31 mouse cellular contexts compared by ENCODE assay signal in genomic region chr14:101222319-101222718, GRCm38 (mm10). TPM values are rescaled to one million over a fixed set of nuclear protein-coding genes. Genes with fewer than 3 reads are reported as not detected.
DNase-seq lines count a peak whose midpoint lies in the region; ATAC-seq and TF ChIP-seq lines count a peak whose summit lies in the region.
"Had no signal": no experiment of that assay in that cellular context is flagged by ENCODE, and none has a peak within 500 bp of the region (broad histone marks: within the 10 kb centered on the region; RNA-seq: fewer than 3 reads in every experiment).

No protein-coding gene starts in this region.

- intact Hi-C loops in left cerebral cortex, adult 2 months (cut with DNase I) = no loop called here

- H3K9ac ChIP-seq in embryonic facial prominence, embryonic 12.5 days = no peak overlapping the region
- no peak overlapping the region for H3K9ac ChIP-seq in lung, embryonic 14.5 days
- H3K9ac ChIP-seq in limb, embryonic 14.5 days (ENCODE audit: low read depth, low read length, severe bottlenecking) = no peak overlapping the region
- H3K9ac ChIP-seq: embryonic facial prominence, embryonic 13.5 days; forebrain, embryonic 13.5 days; forebrain, embryonic 15.5 days; forebrain, postnatal 0 days had no signal

- no peak overlapping the region for H3K4me3 ChIP-seq in embryonic facial prominence, embryonic 12.5 days
- no peak overlapping the region for H3K4me3 ChIP-seq in embryonic facial prominence, embryonic 10.5 days
- no peak overlapping the region for H3K4me3 ChIP-seq in lung, embryonic 14.5 days (ENCODE audit: low read depth, low read length)
- H3K4me3 ChIP-seq in limb, embryonic 14.5 days (replicated peaks; ENCODE audit: low read length) = no peak overlapping the region
- no peak overlapping the region for H3K4me3 ChIP-seq in left cerebral cortex, adult 2 months
- H3K4me3 ChIP-seq: embryonic facial prominence, embryonic 13.5 days; forebrain, embryonic 13.5 days; forebrain, embryonic 15.5 days had no signal

- H3K4me2 ChIP-seq in embryonic facial prominence, embryonic 12.5 days (replicated peaks) = no peak overlapping the region
- no peak overlapping the region for H3K4me2 ChIP-seq in lung, embryonic 14.5 days
- H3K4me2 ChIP-seq in limb, embryonic 14.5 days (replicated peaks; ENCODE audit: low read depth, low read length, severe bottlenecking) = no peak overlapping the region
- H3K4me2 ChIP-seq: embryonic facial prominence, embryonic 13.5 days; forebrain, embryonic 13.5 days; forebrain, embryonic 15.5 days had no signal

- WGBS in embryonic facial prominence, embryonic 12.5 days = 66% methylated on average over 8 of the region's 8 CpGs
- WGBS in embryonic facial prominence, embryonic 10.5 days = 81% methylated on average over 8 of the region's 8 CpGs
- 55% methylated on average over 8 of the region's 8 CpGs for WGBS in lung, embryonic 14.5 days
- WGBS in limb, embryonic 14.5 days = 32% methylated on average over 8 of the region's 8 CpGs

- H3K36me3 ChIP-seq in embryonic facial prominence, embryonic 12.5 days = no peaks in the 10 kb centered on the region
- no peaks in the 10 kb centered on the region for H3K36me3 ChIP-seq in embryonic facial prominence, embryonic 10.5 days (replicated peaks)
- H3K36me3 ChIP-seq in lung, embryonic 14.5 days (ENCODE audit: insufficient read depth) = no peaks in the 10 kb centered on the region
- H3K36me3 ChIP-seq in limb, embryonic 14.5 days (ENCODE audit: control insufficient read depth, insufficient read depth, low read length) = no peaks in the 10 kb centered on the region
- H3K36me3 ChIP-seq: embryonic facial prominence, embryonic 13.5 days; forebrain, embryonic 15.5 days; G1E had no signal

- 0 out of 2 replicates have a peak, but pooled peaks cover 5% of the 10 kb centered on the region for H3K4me1 ChIP-seq in embryonic facial prominence, embryonic 12.5 days
- H3K4me1 ChIP-seq in embryonic facial prominence, embryonic 10.5 days = no peaks in the 10 kb centered on the region
- no peaks in the 10 kb centered on the region for H3K4me1 ChIP-seq in lung, embryonic 14.5 days (ENCODE audit: insufficient read depth)
- no peaks in the 10 kb centered on the region for H3K4me1 ChIP-seq in limb, embryonic 14.5 days (ENCODE audit: control insufficient read depth, insufficient read depth, low read length)
- H3K4me1 ChIP-seq: forebrain, embryonic 13.5 days; forebrain, embryonic 15.5 days had no signal

- peak; percentile 69; the same call in 1 of the 2 replicates for ATAC-seq in embryonic facial prominence, embryonic 12.5 days (ENCODE audit: insufficient number of reproducible peaks, insufficient read depth, low FRiP score, low TSS enrichment)
- peak; percentile 28; the same call in 1 of the 2 replicates for ATAC-seq in lung, embryonic 14.5 days (ENCODE audit: insufficient read depth)
- ATAC-seq in limb, embryonic 14.5 days (ENCODE audit: low FRiP score, low read depth) = peak; percentile 63; the same call in 1 of the 2 replicates
- ATAC-seq: activated CD4-positive, CD25-positive, alpha-beta regulatory T cell, adult 4 months; CD4-positive, CD25-positive, alpha-beta regulatory T cell, adult 4 months; forebrain, embryonic 13.5 days; forebrain, embryonic 15.5 days; forebrain, postnatal 0 days; Patski had no signal

- TF ChIP-seq CTCF in lung, embryonic 14.5 days (IDR thresholded peaks at IDR 0.05; ENCODE audit: low read depth) = no peak
- TF ChIP-seq CTCF in left cerebral cortex, adult 2 months (IDR thresholded peaks at IDR 0.05) = no peak

- no peak overlapping the region for H3K27ac ChIP-seq in embryonic facial prominence, embryonic 12.5 days
- H3K27ac ChIP-seq in embryonic facial prominence, embryonic 10.5 days (replicated peaks) = no peak overlapping the region
- H3K27ac ChIP-seq in lung, embryonic 14.5 days (ENCODE audit: low read depth) = no peak overlapping the region
- no peak overlapping the region for H3K27ac ChIP-seq in limb, embryonic 14.5 days (replicated peaks; ENCODE audit: low read depth, low read length)
- no peak overlapping the region for H3K27ac ChIP-seq in left cerebral cortex, adult 2 months
- H3K27ac ChIP-seq: embryonic facial prominence, embryonic 13.5 days; forebrain, embryonic 13.5 days; forebrain, embryonic 15.5 days had no signal

- DNase-seq in embryonic facial prominence, embryonic 10.5 days (ENCODE audit: low spot score) = no peak
- DNase-seq in lung, embryonic 14.5 days = no peak
- no peak for DNase-seq in lung, postnatal 4 days
- peak; percentile 23 for DNase-seq in limb, embryonic 14.5 days (ENCODE audit: low spot score)
- DNase-seq in left cerebral cortex, adult 2 months (ENCODE audit: extremely low spot score in 1 of 2, low spot score in 2 of 2) = no peak
- no peak for DNase-seq in spleen, postnatal 10 days (ENCODE audit: low spot score in 2 of 2)
- DNase-seq: adrenal gland, adult 2 months; adrenal gland, postnatal 10 days; adrenal gland, postnatal 25 days; B cell, adult 2 months; cerebellum, adult 11 months; cerebellum, adult 18-20 months; cerebellum, adult 8-10 months; cerebellum, adult 9-11 months; cerebellum, postnatal 14 days; cerebellum, postnatal 36 days; embryo, embryonic 11 days; forebrain, postnatal 0 days had no signal

- H3K27me3 ChIP-seq in embryonic facial prominence, embryonic 12.5 days = no peaks in the 10 kb centered on the region
- H3K27me3 ChIP-seq in embryonic facial prominence, embryonic 10.5 days (replicated peaks; ENCODE audit: low read depth, poor library complexity, severe bottlenecking) = no peaks in the 10 kb centered on the region
- H3K27me3 ChIP-seq in lung, embryonic 14.5 days (ENCODE audit: insufficient read depth, low read length) = no peaks in the 10 kb centered on the region
- no peaks in the 10 kb centered on the region for H3K27me3 ChIP-seq in limb, embryonic 14.5 days (ENCODE audit: control insufficient read depth, insufficient read depth, low read length)
- H3K27me3 ChIP-seq: CH12.LX; embryonic facial prominence, embryonic 13.5 days; forebrain, embryonic 13.5 days; forebrain, embryonic 15.5 days; Patski had no signal

- no peaks in the 10 kb centered on the region for H3K9me3 ChIP-seq in embryonic facial prominence, embryonic 12.5 days
- H3K9me3 ChIP-seq in embryonic facial prominence, embryonic 10.5 days = no peaks in the 10 kb centered on the region
- H3K9me3 ChIP-seq in lung, embryonic 14.5 days (ENCODE audit: low read depth, low read length) = no peaks in the 10 kb centered on the region
- no peaks in the 10 kb centered on the region for H3K9me3 ChIP-seq in limb, embryonic 14.5 days (ENCODE audit: control insufficient read depth, low read length)
- H3K9me3 ChIP-seq: embryonic facial prominence, embryonic 13.5 days; forebrain, embryonic 13.5 days; forebrain, embryonic 15.5 days had no signal

- no peak for TF ChIP-seq POLR2A in limb, embryonic 14.5 days (IDR thresholded peaks at IDR 0.05; ENCODE audit: borderline replicate concordance, extremely low read depth, insufficient read depth, insufficient read length)

RNA-seq across cellular contexts. Expression of gene Prr30, which starts 22.2 kb away (rescaled TPM):
- not detected in 2 replicates for polyA plus RNA-seq in embryonic facial prominence, embryonic 12.5 days (2016; fragmentation: Nextera tagmentation; extraction: Ambion mirVana)
- polyA plus RNA-seq in embryonic facial prominence, embryonic 10.5 days (2016; fragmentation: Nextera tagmentation; extraction: Ambion mirVana) = not detected in 2 replicates
- not detected in 2 replicates for polyA plus RNA-seq in lung, embryonic 14.5 days (2014; fragmentation: Nextera tagmentation; extraction: Ambion mirVana)
- 0.04 TPM in 1 of 2 replicates, not detected in the other for polyA plus RNA-seq in limb, embryonic 14.5 days (2012; rRNA removed)
- not detected in 2 replicates for polyA plus RNA-seq in limb, embryonic 14.5 days (2014; fragmentation: Nextera tagmentation; extraction: Ambion mirVana)
- not detected for total RNA-seq in left cerebral cortex, adult 2 months (2021)
- total RNA-seq: adrenal gland, adult 2 months; adrenal gland, postnatal 10 days; adrenal gland, postnatal 25 days; adrenal gland, postnatal 4 days; CH12.LX; common myeloid progenitor, adult 5-6 weeks; forebrain, postnatal 0 days; G1E had no signal
- polyA plus RNA-seq: activated CD4-positive, CD25-positive, alpha-beta regulatory T cell, adult 4 months; adrenal gland, adult 2 months; brain, embryonic 14.5 days; CD4-positive, CD25-positive, alpha-beta regulatory T cell, adult 4 months; embryonic facial prominence, embryonic 13.5 days; forebrain, embryonic 11.5 days; forebrain, embryonic 13.5 days; forebrain, embryonic 15.5 days; forebrain, postnatal 0 days; G1E; Patski had no signal
